Mouse (Mus musculus) thymus, adult 2 months (tissue): Measurements from ENCODE around the gene Cdc34.

Experiments used
- CTCF ChIP-seq: fragments of 200-500 bp; IDR thresholded peaks from 2 replicates; pipeline ENCODE4 v1.5.1; 2012; ENCODE audit warnings: mild to moderate bottlenecking, control low read depth, low read length, moderate library complexity, borderline replicate concordance; ENCODE audit not compliant: control insufficient read depth, poor library complexity, insufficient read depth; ENCODE audit errors: extremely low read depth
- POLR2A ChIP-seq: fragments of 200-500 bp; IDR thresholded peaks from 2 replicates; pipeline ENCODE4 v1.6.1; 2012; ENCODE audit warnings: mild to moderate bottlenecking, low read length, control low read depth, moderate library complexity; ENCODE audit not compliant: control insufficient read depth, poor library complexity, insufficient read depth; ENCODE audit errors: extremely low read depth

GRCm38 (mm10) chr10:79707162-79707561, 25.2 kb downstream of the Cdc34 start:
- TF ChIP-seq POLR2A (no peak), CTCF (no peak)
